Mouse (Mus musculus) brain, adult 2 months (tissue): Measurements from ENCODE around the gene Ddost.
A peak's percentile ranks its signal among the peaks of the same experiment; 100 is the strongest.

ENCODE experiments used
- DNase-seq: peaks from one replicate; pipeline ENCODE4 v3.0.0; 2011; ENCODE audit warnings: low read depth, low spot score

Gene Ddost

GRCm38 (mm10) chr4:138335648-138336047 is 31.1 kb downstream of the Ddost start:
- DNase-seq: no peak

- no peak for DNase-seq
These were observed 32.3 kb downstream of the Ddost start for GRCm38 (mm10) chr4:138336876-138337275.

- DNase-seq: no peak
These were observed 32.8 kb downstream of the Ddost start for GRCm38 (mm10) chr4:138337341-138337740.

GRCm38 (mm10) chr4:138339963-138340362 is 35.4 kb downstream of the Ddost start:
- peak; percentile 71 for DNase-seq

GRCm38 (mm10) chr4:138341393-138341792 is 36.9 kb downstream of the Ddost start:
- no peak for DNase-seq

- DNase-seq: no peak
These were observed 37.5 kb downstream of the Ddost start for GRCm38 (mm10) chr4:138342048-138342447.

GRCm38 (mm10) chr4:138342778-138343177 is 38.2 kb downstream of the Ddost start:
- no peak for DNase-seq

GRCm38 (mm10) chr4:138343341-138343837 is 38.9 kb downstream of the Ddost start:
- peak; percentile 66 for DNase-seq

- peak; percentile 70 for DNase-seq
These were observed 40.5 kb downstream of the Ddost start for GRCm38 (mm10) chr4:138344891-138345545.

- DNase-seq: no peak
These were observed 42.8 kb downstream of the Ddost start for GRCm38 (mm10) chr4:138347280-138347679.

GRCm38 (mm10) chr4:138348716-138349115 is 44.2 kb downstream of the Ddost start:
- no peak for DNase-seq

GRCm38 (mm10) chr4:138351821-138352220 is 47.3 kb downstream of the Ddost start:
- no peak for DNase-seq

GRCm38 (mm10) chr4:138352692-138353091 is 48.2 kb downstream of the Ddost start:
- DNase-seq: no peak

GRCm38 (mm10) chr4:138353438-138354171 is 49.1 kb downstream of the Ddost start:
- DNase-seq: no peak

- DNase-seq: no peak
These were observed 51.0 kb downstream of the Ddost start for GRCm38 (mm10) chr4:138355496-138355895.

GRCm38 (mm10) chr4:138356141-138356540 is 51.6 kb downstream of the Ddost start:
- no peak for DNase-seq

- no peak for DNase-seq
These were observed 52.0 kb downstream of the Ddost start for GRCm38 (mm10) chr4:138356551-138356950.

GRCm38 (mm10) chr4:138358176-138358575 is 53.6 kb downstream of the Ddost start:
- no peak for DNase-seq

GRCm38 (mm10) chr4:138361370-138361821 is 56.9 kb downstream of the Ddost start:
- DNase-seq: peak; percentile 80
